Mouse (Mus musculus) heart, embryonic 14.5 days (tissue): ENCODE data around the gene Pknox2. TPM values are rescaled to one million over a fixed set of nuclear protein-coding genes. Genes with fewer than 3 reads are reported as not detected.

Experiments used
- ATAC-seq: fragments of 200-750 bp; cut with Nextera tagmentation; 2 replicates; pipeline ENCODE4 v1.8.0; 2017; ENCODE audit warnings: low read depth, moderate TSS enrichment; ENCODE audit not compliant: insufficient number of reproducible peaks, insufficient read depth, low FRiP score
- H3K27ac ChIP-seq, 2 experiments: fragments of 200-500 bp in 1 of 2; fragments of 300-500 bp in 1 of 2; sonication (generic) in 1 of 2; replicated peaks in 1 of 2; 2 replicates each; pipeline ENCODE4 v1.5.1; 2012 to 2014; ENCODE audit warnings: low read depth in 2 of 2, low read length in 2 of 2, control low read depth in 1 of 2, mild to moderate bottlenecking in 1 of 2, mixed read lengths in 1 of 2; ENCODE audit not compliant: control insufficient read depth in 1 of 2, insufficient read depth in 1 of 2
- H3K27me3 ChIP-seq: fragments of 300-500 bp; sonication (generic); 2 replicates; pipeline ENCODE4 v1.6.1; 2014; ENCODE audit warnings: mild to moderate bottlenecking, low read length, control low read depth; ENCODE audit not compliant: control insufficient read depth, insufficient read depth
- H3K36me3 ChIP-seq: fragments of 300-500 bp; sonication (generic); 2 replicates; pipeline ENCODE4 v1.6.1; 2014; ENCODE audit warnings: mild to moderate bottlenecking, control low read depth, low read length, mixed read lengths; ENCODE audit not compliant: control insufficient read depth, insufficient read depth
- H3K4me1 ChIP-seq, 2 experiments: fragments of 200-500 bp in 1 of 2; fragments of 300-500 bp in 1 of 2; sonication (generic) in 1 of 2; 2 replicates each; pipeline ENCODE4 v1.6.1; 2012 to 2014; ENCODE audit warnings: low read length in 2 of 2, control low read depth in 1 of 2, mixed read lengths in 1 of 2; ENCODE audit not compliant: control insufficient read depth in 2 of 2, insufficient read depth in 2 of 2
- H3K4me2 ChIP-seq: fragments of 300-500 bp; sonication (generic); 2 replicates; pipeline ENCODE4 v1.6.1; 2014; ENCODE audit warnings: mild to moderate bottlenecking, low read length
- H3K4me3 ChIP-seq, 2 experiments: fragments of 200-500 bp in 1 of 2; fragments of 300-500 bp in 1 of 2; sonication (generic) in 1 of 2; 2 replicates each; pipeline ENCODE4 v1.5.1; 2012 to 2014; ENCODE audit warnings: low read length in 2 of 2, mild to moderate bottlenecking in 2 of 2, control low read depth in 1 of 2, low read depth in 1 of 2, moderate library complexity in 1 of 2; ENCODE audit not compliant: control insufficient read depth in 1 of 2, insufficient read depth in 1 of 2
- H3K9ac ChIP-seq: fragments of 300-500 bp; sonication (generic); 2 replicates; pipeline ENCODE4 v1.6.1; 2014; ENCODE audit warnings: mild to moderate bottlenecking, low read length
- H3K9me3 ChIP-seq: fragments of 300-500 bp; sonication (generic); 2 replicates; pipeline ENCODE4 v1.6.1; 2016; ENCODE audit warnings: low read length, control low read depth; ENCODE audit not compliant: control insufficient read depth
- WGBS: fragments of 180-500 bp; shearing (Covaris S2); extraction: QIAGEN DNeasy Blood & Tissue Kit; methylation state at CpG from one replicate; pipeline ENCODE4 v1.1.7; 2014; 5-methylcytosine and 5-hydroxymethylcytosine counted together
- polyA plus RNA-seq: library from polyadenylated mRNA; unstranded; fragments of >200 nt; fragmentation: Nextera tagmentation; extraction: Ambion mirVana; gene quantifications from 2 replicates; pipeline ENCODE4 v1.2.1, GENCODE M21; 2014

Pknox2 gene
- polyA plus RNA-seq, 1 experiment from 2014 or later: 3.6 TPM

DNA sequence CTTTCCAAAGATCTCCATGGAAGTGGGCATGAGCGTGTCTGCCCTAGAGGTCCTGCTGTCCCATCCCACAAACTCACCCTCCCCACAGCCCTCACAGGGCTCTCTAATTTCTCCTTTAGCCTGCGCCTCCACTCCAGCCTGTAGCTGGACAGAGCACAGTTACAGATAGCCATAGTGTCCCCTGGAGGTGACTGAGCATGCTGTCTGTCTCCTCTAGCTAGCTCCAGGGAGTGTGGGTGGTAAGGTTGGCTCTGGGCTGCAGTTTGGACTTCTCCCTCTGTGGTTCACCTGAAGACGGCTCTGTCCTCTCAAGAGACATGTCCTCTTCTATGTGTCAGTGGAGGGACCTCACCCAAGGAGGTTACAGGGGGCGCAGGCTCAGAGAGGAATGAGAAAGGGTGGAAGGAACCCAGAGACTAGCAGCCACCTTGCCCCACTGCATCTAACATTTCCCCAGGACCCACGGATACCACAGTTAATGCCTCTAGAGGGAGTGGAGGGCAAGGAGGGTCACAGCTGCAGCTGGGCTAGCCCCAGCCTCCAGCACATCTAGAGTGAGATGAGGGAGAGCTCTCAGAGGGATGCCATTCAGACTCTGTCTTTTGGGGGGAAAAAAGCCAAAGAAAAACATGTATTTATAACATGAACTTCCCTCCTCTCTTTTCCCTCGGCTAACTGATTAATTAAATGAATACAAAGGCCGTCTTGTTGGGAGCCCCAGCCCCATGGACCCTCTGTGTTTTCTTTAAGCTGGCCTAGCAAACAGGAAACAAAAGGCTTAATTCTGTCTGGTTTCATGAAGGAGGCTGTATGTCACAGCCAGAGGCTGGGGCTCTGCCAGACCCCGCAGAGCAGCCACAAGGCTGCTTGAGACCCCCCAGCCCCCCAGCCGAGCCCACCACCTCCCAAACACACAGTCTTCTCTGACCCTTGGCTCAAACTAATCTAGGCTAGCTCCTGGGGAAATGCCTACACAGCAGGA is 32.6 kb downstream of the Pknox2 start:
- no peaks in the 10 kb centered on the region; a peak in 1 of 4 replicates for H3K4me1 ChIP-seq
- no peak for ATAC-seq
- H3K27me3 ChIP-seq: no peaks in the 10 kb centered on the region
- 52% methylated on average over 9 of the region's 9 CpGs for WGBS
- H3K4me3 ChIP-seq: no peak overlapping the region
- no peak overlapping the region for H3K4me2 ChIP-seq
- no peak overlapping the region for H3K9ac ChIP-seq
- no peaks in the 10 kb centered on the region for H3K9me3 ChIP-seq
- no peak overlapping the region for H3K27ac ChIP-seq
- no peaks in the 10 kb centered on the region for H3K36me3 ChIP-seq

DNA sequence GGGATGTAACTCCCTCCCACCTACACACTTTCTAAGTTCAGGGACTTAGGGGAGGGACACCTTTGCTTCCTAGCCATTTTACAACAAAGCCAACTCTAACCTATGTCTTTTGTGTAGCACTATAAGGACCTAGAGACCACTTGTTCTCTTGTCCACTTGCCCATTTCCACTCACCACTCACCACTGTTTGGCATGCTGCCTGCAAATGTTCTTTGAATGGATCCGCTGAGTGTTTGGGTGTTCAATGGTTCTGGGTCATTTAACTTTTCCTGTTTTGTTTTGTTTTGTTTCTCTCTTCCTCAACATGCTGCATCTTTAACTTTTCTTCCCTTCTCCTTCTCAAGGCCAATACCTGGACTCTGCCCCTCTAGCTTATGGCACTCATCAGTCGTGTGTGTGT is 39.7 kb downstream of the Pknox2 start:
- Histone ChIP-seq H3K4me2 (no peak overlapping the region), H3K27ac (no peak overlapping the region), H3K9me3 (no peaks in the 10 kb centered on the region), H3K36me3 (no peaks in the 10 kb centered on the region), H3K27me3 (no peaks in the 10 kb centered on the region), H3K9ac (no peak overlapping the region), H3K4me3 (no peak overlapping the region), H3K4me1 (peaks cover 4 to 9% of the 10 kb centered on the region in 2 experiments; a peak in 2 of 4 replicates)
- WGBS: 68% methylated on average over 2 of the region's 2 CpGs
- ATAC-seq: no peak

GRCm38 (mm10) chr9:37106808-37107207 is 40.4 kb downstream of the Pknox2 start:
- Histone ChIP-seq H3K4me1 (peaks cover 6 to 11% of the 10 kb centered on the region in 2 experiments; a peak in 3 of 4 replicates), H3K27ac (no peak overlapping the region), H3K4me2 (no peak overlapping the region), H3K9me3 (no peaks in the 10 kb centered on the region), H3K9ac (no peak overlapping the region), H3K27me3 (no peaks in the 10 kb centered on the region), H3K36me3 (no peaks in the 10 kb centered on the region), H3K4me3 (no peak overlapping the region)
- no peak for ATAC-seq
- WGBS: 63% methylated on average over 3 of the region's 3 CpGs

DNA sequence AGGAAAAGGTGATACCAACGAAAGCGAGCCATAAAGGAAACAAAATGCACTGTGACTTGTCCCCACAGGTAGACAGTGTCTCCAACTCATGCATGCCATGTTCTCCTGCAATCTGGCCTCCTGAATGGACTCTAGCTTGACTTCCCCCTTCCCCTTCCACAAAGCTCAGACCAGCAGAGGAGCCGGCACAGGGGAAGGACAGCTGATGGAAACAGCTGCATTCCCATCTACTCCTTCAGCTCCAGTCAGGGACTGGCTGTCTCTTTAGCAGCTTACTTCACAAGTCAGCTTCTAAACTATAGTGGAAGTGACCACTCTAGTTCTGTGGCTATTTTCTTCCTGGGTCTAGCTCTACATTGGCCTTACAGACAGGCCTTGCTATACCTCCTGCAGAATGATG is 43.0 kb downstream of the Pknox2 start:
- 72% methylated on average over 3 of the region's 3 CpGs for WGBS
- H3K9me3 ChIP-seq: no peaks in the 10 kb centered on the region
- no peaks in the 10 kb centered on the region for H3K27me3 ChIP-seq
- no peak overlapping the region for H3K4me3 ChIP-seq
- no peak for ATAC-seq
- no peak overlapping the region for H3K27ac ChIP-seq
- no peak overlapping the region for H3K9ac ChIP-seq
- H3K4me2 ChIP-seq: no peak overlapping the region
- H3K4me1 ChIP-seq: peaks cover 16 to 22% of the 10 kb centered on the region in 2 experiments
- no peaks in the 10 kb centered on the region for H3K36me3 ChIP-seq

DNA sequence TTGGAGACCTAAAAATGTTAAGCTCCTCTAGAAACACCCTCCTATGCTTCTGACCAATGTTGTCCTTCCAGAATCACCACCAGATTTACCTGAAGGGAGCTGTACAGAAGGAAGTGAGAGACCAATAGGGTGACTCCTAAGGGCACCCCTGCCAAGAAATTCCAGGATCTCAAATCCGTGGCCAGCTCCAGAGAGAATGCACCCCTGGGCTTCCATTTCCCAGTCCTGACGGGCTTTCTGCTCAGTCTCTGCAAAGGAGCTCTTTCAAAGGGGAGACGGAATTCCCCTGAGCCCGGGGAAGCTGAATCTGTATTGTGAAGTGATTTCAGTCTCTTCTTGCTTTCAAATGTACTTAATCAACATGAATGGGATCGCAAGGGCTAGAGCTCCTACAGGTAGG is 43.4 kb downstream of the Pknox2 start:
- H3K4me1 ChIP-seq: peaks cover 16 to 22% of the 10 kb centered on the region in 2 experiments
- no peak for ATAC-seq
- no peak overlapping the region for H3K9ac ChIP-seq
- H3K27me3 ChIP-seq: no peaks in the 10 kb centered on the region
- no peak overlapping the region for H3K27ac ChIP-seq
- WGBS: 73% methylated on average over 5 of the region's 5 CpGs
- H3K9me3 ChIP-seq: no peaks in the 10 kb centered on the region
- H3K4me2 ChIP-seq: no peak overlapping the region
- no peaks in the 10 kb centered on the region for H3K36me3 ChIP-seq
- no peak overlapping the region for H3K4me3 ChIP-seq

- H3K4me1 ChIP-seq: peaks cover 12 to 13% of the 10 kb centered on the region in 2 experiments
- no peak overlapping the region for H3K4me2 ChIP-seq
- H3K36me3 ChIP-seq: no peaks in the 10 kb centered on the region
- no peak overlapping the region for H3K9ac ChIP-seq
- WGBS: 45% methylated on average over 11 of the region's 11 CpGs
- no peaks in the 10 kb centered on the region for H3K9me3 ChIP-seq
- peak; percentile 47 for ATAC-seq
- no peaks in the 10 kb centered on the region for H3K27me3 ChIP-seq
- peak overlapping the region; percentile 77 to 78 for H3K27ac ChIP-seq
- no peak overlapping the region for H3K4me3 ChIP-seq
Observed at GRCm38 (mm10) chr9:37101059-37101940, 45.9 kb downstream of the Pknox2 start.

- H3K27me3 ChIP-seq: no peaks in the 10 kb centered on the region
- peaks cover 12 to 13% of the 10 kb centered on the region in 2 experiments for H3K4me1 ChIP-seq
- H3K27ac ChIP-seq: no peak overlapping the region
- no peak overlapping the region for H3K4me2 ChIP-seq
- ATAC-seq: no peak
- 67% methylated on average over 3 of the region's 3 CpGs for WGBS
- H3K4me3 ChIP-seq: no peak overlapping the region
- H3K36me3 ChIP-seq: no peaks in the 10 kb centered on the region
- H3K9me3 ChIP-seq: no peaks in the 10 kb centered on the region
- H3K9ac ChIP-seq: no peak overlapping the region
Observed at GRCm38 (mm10) chr9:37099595-37099994, 47.6 kb downstream of the Pknox2 start.
